In genomic region chr2:80475831-80476230, GRCm38 (mm10) we compare ENCODE assay signal across 26 mouse cellular contexts. TPM values are rescaled to one million over a fixed set of nuclear protein-coding genes. Genes with fewer than 3 reads are reported as not detected.
"Had no signal": no experiment of that assay in that cellular context is flagged by ENCODE, and none has a peak within 500 bp of the region (broad histone marks: within the 10 kb centered on the region; RNA-seq: fewer than 3 reads in every experiment).

No protein-coding gene starts in this region.

- H3K4me2 ChIP-seq: heart, embryonic 12.5 days; hindbrain, embryonic 12.5 days; hindbrain, embryonic 14.5 days; intestine, embryonic 15.5 days; limb, embryonic 12.5 days; liver, embryonic 11.5 days; liver, embryonic 13.5 days; liver, embryonic 15.5 days had no signal

- ATAC-seq: hindbrain, embryonic 16.5 days; inflammation-experienced regulatory T-cells, adult 6 months; intestine, embryonic 15.5 days; intestine, postnatal 0 days had no signal

- DNase-seq: gastrocnemius, adult 2 months; gastrocnemius, postnatal 10 days; gastrocnemius, postnatal 25 days; heart, adult 2 months; heart, postnatal 10 days; heart, postnatal 4 days; kidney, postnatal 4 days; liver; liver, embryonic 13.5 days had no signal

- H3K27ac ChIP-seq: gastrocnemius, adult 2 months; heart, adult 2 months; heart, embryonic 10.5 days; hindbrain, embryonic 10.5 days; hindbrain, embryonic 12.5 days; hindbrain, embryonic 14.5 days; intestine, embryonic 15.5 days; kidney, postnatal 0 days; layer of hippocampus, adult 2 months; left cerebral cortex, adult 2 months; limb, embryonic 10.5 days; limb, embryonic 12.5 days; liver, embryonic 13.5 days; liver, embryonic 15.5 days had no signal

- H3K9me3 ChIP-seq: heart, embryonic 10.5 days; heart, embryonic 12.5 days; hindbrain, embryonic 10.5 days; hindbrain, embryonic 12.5 days; intestine, embryonic 15.5 days; limb, embryonic 10.5 days; limb, embryonic 12.5 days; liver, embryonic 13.5 days; liver, embryonic 15.5 days had no signal

- H3K9ac ChIP-seq: heart, embryonic 12.5 days; hindbrain, embryonic 12.5 days; hindbrain, embryonic 14.5 days; intestine, embryonic 15.5 days; limb, embryonic 12.5 days; liver, embryonic 13.5 days; liver, embryonic 15.5 days had no signal

- H3K36me3 ChIP-seq: heart, embryonic 10.5 days; heart, embryonic 12.5 days; hindbrain, embryonic 10.5 days; hindbrain, embryonic 12.5 days; intestine, embryonic 15.5 days; limb, embryonic 10.5 days; limb, embryonic 12.5 days; liver, embryonic 13.5 days; liver, embryonic 15.5 days had no signal

- H3K27me3 ChIP-seq: heart, embryonic 12.5 days; hindbrain, embryonic 12.5 days; intestine, embryonic 15.5 days; limb, embryonic 12.5 days; liver, embryonic 13.5 days; liver, embryonic 15.5 days had no signal

- H3K4me1 ChIP-seq: heart, embryonic 10.5 days; heart, embryonic 12.5 days; hindbrain, embryonic 10.5 days; hindbrain, embryonic 12.5 days; intestine, embryonic 15.5 days; limb, embryonic 10.5 days; limb, embryonic 12.5 days; liver, embryonic 13.5 days; liver, embryonic 15.5 days had no signal

- H3K4me3 ChIP-seq: gastrocnemius, adult 2 months; heart, adult 2 months; heart, embryonic 10.5 days; heart, embryonic 12.5 days; hindbrain, embryonic 10.5 days; hindbrain, embryonic 12.5 days; intestine, embryonic 15.5 days; layer of hippocampus, adult 2 months; left cerebral cortex, adult 2 months; limb, embryonic 10.5 days; limb, embryonic 12.5 days; liver, embryonic 13.5 days; liver, embryonic 15.5 days had no signal

RNA-seq across cellular contexts. Expression of gene Frzb, which starts 28.4 kb away (rescaled TPM):
- total RNA-seq: granulocyte monocyte progenitor cell, adult 5-6 weeks had no signal
- polyA plus RNA-seq: inflammation-experienced regulatory T-cells, adult 6 months had no signal
